Mouse (Mus musculus) lung, postnatal 0 days (tissue): Measurements from ENCODE around the gene Gtf2a1l.

Experiments
- CTCF ChIP-seq: IDR thresholded peaks from 2 replicates; pipeline ENCODE4 v1.5.1; 2016; ENCODE audit warnings: antibody characterized with exemption, mild to moderate bottlenecking
- EP300 ChIP-seq: IDR thresholded peaks from 2 replicates; pipeline ENCODE4 v1.6.1; 2016; ENCODE audit warnings: antibody characterized with exemption, mild to moderate bottlenecking, control low read depth

GRCm38 (mm10) chr17:88641836-88642235, 26.6 kb upstream of the Gtf2a1l start:
- no peak for TF ChIP-seq CTCF
- no peak for TF ChIP-seq EP300
